Mouse (Mus musculus) megakaryocyte, embryonic 14.5 days (primary cell): Measurements from ENCODE around the gene Kmt5a.

Experiments used
- FLI1 ChIP-seq: IDR thresholded peaks from 2 replicates; pipeline ENCODE4 v1.6.1; 2012; ENCODE audit warnings: low read length, inconsistent platforms, mixed read lengths
- GATA1 ChIP-seq: IDR thresholded peaks from 3 replicates; pipeline ENCODE4 v1.6.1; 2012; ENCODE audit warnings: mixed read lengths, low read length, inconsistent platforms, borderline replicate concordance

DNA sequence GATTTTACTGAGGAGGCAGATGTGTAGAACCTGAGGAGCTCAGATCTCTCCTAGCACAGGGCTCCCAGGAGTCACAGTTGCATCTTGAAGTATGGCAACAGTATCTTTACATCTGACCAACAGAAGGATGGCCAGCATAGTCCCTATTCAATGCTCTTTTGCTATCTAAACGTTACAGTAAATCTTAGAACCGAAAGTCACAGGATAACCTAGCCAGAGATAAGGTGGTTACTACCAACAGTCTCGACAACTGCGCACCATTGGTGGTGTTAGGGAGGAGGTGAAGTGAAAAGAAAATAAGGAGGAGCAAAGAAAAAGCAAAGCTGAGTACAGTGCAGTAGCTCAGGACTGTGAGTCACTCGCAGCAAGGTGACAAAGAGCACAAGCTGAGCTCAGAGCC, 27.6 kb upstream of the Kmt5a start:
- TF ChIP-seq GATA1 = no peak
- TF ChIP-seq FLI1 = no peak
